Mouse (Mus musculus) kidney, embryonic 16.5 days (tissue): ENCODE measurements around the gene Galntl5. TPM values are rescaled to one million over a fixed set of nuclear protein-coding genes. Genes with fewer than 3 reads are reported as not detected.
A peak's percentile ranks its signal among the peaks of the same experiment; 100 is the strongest.
"Not testable (repeated sequence)": the region's sequence is repeated elsewhere in the genome, so short reads cannot be mapped to it uniquely, and the experiment has no call there.

Source experiments
- ATAC-seq: fragments of 200-750 bp; cut with Nextera tagmentation; 2 replicates; pipeline ENCODE4 v1.8.0; 2017; ENCODE audit warnings: moderate TSS enrichment; ENCODE audit not compliant: low FRiP score, low TSS enrichment
- H3K27ac ChIP-seq: fragments of 300-500 bp; sonication (generic); 2 replicates; pipeline ENCODE4 v1.5.1; 2014; ENCODE audit warnings: low read length
- H3K27me3 ChIP-seq: fragments of 300-500 bp; sonication (generic); 2 replicates; pipeline ENCODE4 v1.6.1; 2014; ENCODE audit warnings: low read length, control low read depth, mixed read lengths; ENCODE audit not compliant: insufficient read depth
- H3K36me3 ChIP-seq: fragments of 300-500 bp; sonication (generic); 2 replicates; pipeline ENCODE4 v1.6.1; 2014; ENCODE audit warnings: low read length, control low read depth, mixed read lengths; ENCODE audit not compliant: insufficient read depth
- H3K4me1 ChIP-seq: fragments of 300-500 bp; sonication (generic); 2 replicates; pipeline ENCODE4 v1.6.1; 2014; ENCODE audit warnings: low read length, control low read depth, mixed read lengths; ENCODE audit not compliant: insufficient read depth
- H3K4me2 ChIP-seq: fragments of 300-500 bp; sonication (generic); replicated peaks from 2 replicates; pipeline ENCODE4 v1.6.1; 2014; ENCODE audit warnings: low read depth, low read length
- H3K4me3 ChIP-seq: fragments of 300-500 bp; sonication (generic); 2 replicates; pipeline ENCODE4 v1.5.1; 2014; ENCODE audit warnings: mild to moderate bottlenecking, low read length
- H3K9ac ChIP-seq: fragments of 300-500 bp; sonication (generic); replicated peaks from 2 replicates; pipeline ENCODE4 v1.6.1; 2014; ENCODE audit warnings: low read length
- H3K9me3 ChIP-seq: fragments of 300-500 bp; sonication (generic); 2 replicates; pipeline ENCODE4 v1.6.1; 2016; ENCODE audit warnings: low read length, control low read depth
- WGBS: fragments of 180-500 bp; shearing (Covaris S2); extraction: QIAGEN DNeasy Blood & Tissue Kit; methylation state at CpG from one replicate; pipeline ENCODE4 v1.1.7; 2014; 5-methylcytosine and 5-hydroxymethylcytosine counted together
- polyA plus RNA-seq: library from polyadenylated mRNA; unstranded; fragments of >200 nt; fragmentation: Nextera tagmentation; extraction: Ambion mirVana; gene quantifications from 2 replicates; pipeline ENCODE4 v1.2.1, GENCODE M21; 2015

Gene Galntl5
- polyA plus RNA-seq, 1 experiment from 2014 or later, result not detected

DNA sequence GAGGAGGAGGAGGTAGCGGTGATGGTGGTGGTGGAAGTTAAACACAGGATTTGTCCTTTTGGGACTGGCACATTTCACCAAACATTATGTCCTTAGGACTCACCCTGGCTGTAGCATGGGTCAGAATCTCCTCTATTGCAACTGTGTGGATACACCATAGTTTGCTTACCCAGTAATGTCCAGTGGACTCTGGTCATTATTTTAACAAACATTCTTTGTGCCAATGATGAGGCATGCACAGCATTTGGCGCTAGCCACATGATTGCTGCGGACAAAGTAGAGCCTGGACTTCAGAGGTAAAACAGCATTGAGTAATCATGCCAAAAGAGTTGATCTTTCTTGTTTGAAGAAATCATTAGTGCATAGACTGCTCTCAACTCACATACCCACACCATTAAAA is 17.3 kb upstream of the Galntl5 start:
- WGBS, result 93% methylated on average over 3 of the region's 3 CpGs
- no peak overlapping the region for H3K27ac ChIP-seq
- no peak for ATAC-seq
- H3K4me3 ChIP-seq, result no peak overlapping the region
- H3K4me2 ChIP-seq, result no peak overlapping the region
- no peaks in the 10 kb centered on the region for H3K4me1 ChIP-seq
- no peaks in the 10 kb centered on the region for H3K36me3 ChIP-seq
- H3K9me3 ChIP-seq, result no peaks in the 10 kb centered on the region
- H3K27me3 ChIP-seq, result no peaks in the 10 kb centered on the region
- no peak overlapping the region for H3K9ac ChIP-seq

DNA sequence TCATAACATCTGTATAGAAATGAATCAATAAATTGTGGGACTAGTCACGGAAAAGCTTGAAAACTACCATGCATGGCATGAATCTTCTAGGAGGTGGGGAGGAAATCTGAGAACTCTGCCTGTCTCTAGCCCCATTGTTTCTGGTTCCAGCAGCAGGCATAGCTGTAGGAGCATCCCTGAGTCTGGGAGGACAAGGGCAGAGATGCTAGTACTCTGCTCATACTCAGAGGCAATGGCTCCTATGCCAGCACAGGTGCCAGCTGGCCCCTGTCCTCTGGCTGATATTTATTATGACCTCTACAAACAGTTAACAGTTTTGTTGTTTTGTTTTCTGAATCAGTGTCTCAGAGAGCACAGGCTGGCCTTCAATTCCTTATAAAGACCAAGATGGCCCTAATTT is 16.9 kb upstream of the Galntl5 start:
- H3K4me2 ChIP-seq, result no peak overlapping the region
- no peak for ATAC-seq
- no peaks in the 10 kb centered on the region for H3K9me3 ChIP-seq
- H3K36me3 ChIP-seq, result no peaks in the 10 kb centered on the region
- H3K4me1 ChIP-seq, result no peaks in the 10 kb centered on the region
- no peak overlapping the region for H3K9ac ChIP-seq
- no peak overlapping the region for H3K27ac ChIP-seq
- H3K4me3 ChIP-seq, result no peak overlapping the region
- no peaks in the 10 kb centered on the region for H3K27me3 ChIP-seq
- 65% methylated on average over 1 of the region's 1 CpGs for whole genome bisulfite sequencing

DNA sequence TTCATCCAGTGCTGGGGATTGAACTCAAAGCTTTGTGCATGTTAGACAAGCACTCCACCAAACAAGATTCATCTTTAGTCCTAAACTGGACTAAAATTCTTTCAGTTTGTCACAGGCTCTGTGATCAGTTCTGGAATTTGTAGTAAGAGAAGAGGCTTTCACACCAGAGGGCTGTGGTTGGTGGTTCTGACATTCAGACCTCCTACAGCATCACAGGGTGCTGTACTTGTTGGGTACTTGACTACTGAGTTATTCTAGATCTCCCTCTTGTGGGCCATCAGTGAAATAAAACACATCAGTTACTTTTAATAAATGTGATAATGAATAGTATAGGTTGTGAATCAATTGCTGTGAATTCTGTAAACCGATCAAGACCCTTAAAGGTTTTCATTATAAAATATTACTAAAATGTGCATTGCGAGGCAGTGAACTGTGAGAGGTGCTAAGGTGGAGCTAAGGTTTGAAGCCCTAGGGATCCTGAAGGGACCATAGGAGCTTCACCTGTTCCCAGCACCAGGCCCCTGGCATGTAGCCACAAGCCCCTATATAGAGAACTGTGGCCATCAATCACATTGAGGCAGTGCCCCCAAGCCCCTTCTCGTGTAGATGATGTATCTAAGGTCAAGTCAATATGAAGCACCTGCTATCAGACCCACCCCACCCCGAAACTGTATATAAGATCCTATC is 16.0 kb upstream of the Galntl5 start:
- Histone ChIP-seq H3K4me2 (no peak overlapping the region), H3K36me3 (no peaks in the 10 kb centered on the region), H3K27me3 (no peaks in the 10 kb centered on the region), H3K27ac (no peak overlapping the region), H3K9ac (no peak overlapping the region), H3K4me1 (no peaks in the 10 kb centered on the region), H3K4me3 (no peak overlapping the region), H3K9me3 (no peaks in the 10 kb centered on the region)
- ATAC-seq, result no peak
- WGBS, result 80% methylated on average over 4 of the region's 4 CpGs

DNA sequence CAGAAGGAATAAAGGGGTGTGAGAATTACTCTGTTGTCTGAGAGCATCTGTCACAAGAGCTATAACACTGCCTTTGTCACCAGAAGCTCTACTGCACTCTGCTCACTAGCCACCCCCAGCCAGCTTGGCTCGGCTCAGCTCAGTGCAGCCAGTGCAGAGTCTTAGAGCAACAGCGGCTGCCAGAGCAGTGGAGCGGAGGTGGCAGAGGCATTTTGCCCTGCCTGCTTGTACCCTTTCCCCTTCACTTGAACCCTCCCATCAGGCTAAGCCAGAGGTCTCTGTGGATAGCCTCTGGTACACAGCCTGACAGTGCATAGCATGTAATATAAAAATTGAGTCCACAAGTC is 15.5 kb upstream of the Galntl5 start:
- no peaks in the 10 kb centered on the region for H3K4me1 ChIP-seq
- no peak overlapping the region for H3K4me2 ChIP-seq
- H3K9me3 ChIP-seq, result no peaks in the 10 kb centered on the region
- H3K9ac ChIP-seq, result no peak overlapping the region
- 75% methylated on average over 3 of the region's 3 CpGs for WGBS
- H3K27ac ChIP-seq, result no peak overlapping the region
- no peaks in the 10 kb centered on the region for H3K27me3 ChIP-seq
- ATAC-seq, result no peak
- H3K4me3 ChIP-seq, result no peak overlapping the region
- H3K36me3 ChIP-seq, result no peaks in the 10 kb centered on the region

DNA sequence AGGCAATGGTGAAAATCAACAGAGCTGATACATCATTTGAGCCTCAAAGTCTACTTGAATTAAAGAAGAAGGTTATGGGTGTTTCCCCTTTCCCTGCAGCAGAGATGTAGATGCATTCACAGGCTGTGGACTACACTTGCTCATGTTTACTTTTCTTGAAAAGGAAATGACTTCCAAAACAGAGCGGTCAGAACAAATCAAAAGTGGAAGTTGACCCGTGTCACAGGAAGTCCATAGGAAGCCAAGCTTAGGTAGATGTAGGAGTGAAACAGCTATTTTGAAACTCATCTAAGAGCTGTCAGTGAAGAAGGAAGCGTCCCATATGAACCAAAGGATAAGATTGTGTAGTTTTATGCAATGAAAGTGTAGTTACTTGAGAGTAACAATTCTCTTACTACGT is 14.6 kb upstream of the Galntl5 start:
- H3K4me3 ChIP-seq, result no peak overlapping the region
- no peaks in the 10 kb centered on the region for H3K36me3 ChIP-seq
- H3K27me3 ChIP-seq, result no peaks in the 10 kb centered on the region
- no peak overlapping the region for H3K27ac ChIP-seq
- no peak overlapping the region for H3K9ac ChIP-seq
- 60% methylated on average over 4 of the region's 4 CpGs for WGBS
- ATAC-seq, result no peak
- H3K4me1 ChIP-seq, result no peaks in the 10 kb centered on the region
- H3K9me3 ChIP-seq, result no peaks in the 10 kb centered on the region
- H3K4me2 ChIP-seq, result no peak overlapping the region

DNA sequence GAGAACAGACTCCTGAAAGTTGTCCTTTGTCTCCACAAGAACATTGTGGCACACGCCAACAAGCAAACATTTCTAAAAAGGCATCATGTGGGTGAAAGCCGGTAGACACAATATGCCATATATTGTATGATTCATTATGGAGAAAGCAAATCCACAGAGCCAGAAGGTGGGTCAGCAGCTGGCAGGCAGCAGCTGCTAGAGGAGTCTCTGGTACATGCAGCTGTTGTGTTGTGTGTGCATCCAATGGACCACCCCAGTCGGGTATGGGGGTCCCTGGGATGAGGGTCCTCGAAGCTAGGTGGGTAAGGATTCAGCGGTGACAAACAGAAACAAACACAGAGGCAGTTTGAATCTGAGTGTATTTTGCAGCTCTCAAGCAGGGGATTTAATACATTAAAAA is 3.3 kb upstream of the Galntl5 start:
- WGBS, result 92% methylated on average over 5 of the region's 5 CpGs
- H3K9me3 ChIP-seq, H3K9ac ChIP-seq, H3K4me2 ChIP-seq, H3K36me3 ChIP-seq, H3K27ac ChIP-seq, H3K4me3 ChIP-seq, H3K27me3 ChIP-seq, ATAC-seq, H3K4me1 ChIP-seq: not testable (repeated sequence)

DNA sequence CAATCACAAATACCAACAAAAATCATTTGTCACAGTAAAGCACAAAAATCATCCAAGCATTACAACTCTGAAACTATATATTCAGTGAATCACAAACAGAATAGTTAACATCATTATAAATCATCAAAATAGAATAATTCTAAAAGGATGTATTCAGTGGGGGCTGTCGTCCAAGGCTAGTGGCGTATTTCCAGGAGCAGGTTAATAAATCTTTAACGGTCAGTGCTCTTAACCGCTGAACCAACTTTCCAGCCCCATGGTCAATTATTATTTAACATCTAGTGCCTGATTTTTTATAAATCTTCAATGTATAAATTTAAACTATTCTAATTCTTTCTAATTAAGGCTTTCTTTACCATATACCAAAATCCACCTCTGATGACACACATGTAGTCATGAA is 2.7 kb upstream of the Galntl5 start:
- not testable (repeated sequence) for ATAC-seq

DNA sequence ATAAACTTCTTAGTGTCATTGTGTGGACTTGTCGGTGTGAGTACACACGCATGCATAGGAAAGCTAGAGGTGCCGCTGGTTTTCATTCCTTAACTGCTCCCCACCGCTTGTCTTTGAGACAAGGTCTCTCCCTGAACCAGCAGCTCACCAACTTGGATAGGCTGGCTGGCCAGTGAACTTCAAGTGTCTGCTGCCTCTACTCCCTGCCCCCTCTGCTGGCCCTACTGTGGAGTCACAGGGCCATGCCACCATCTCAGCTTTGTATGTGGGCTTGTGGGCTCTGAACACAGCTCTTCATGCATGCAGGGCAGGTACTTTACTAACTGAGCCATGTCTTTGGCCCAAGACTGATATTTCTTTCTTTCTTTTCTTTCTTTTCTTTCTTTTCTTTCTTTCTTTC is 2.0 kb upstream of the Galntl5 start:
- H3K27ac ChIP-seq, result peak overlapping the region; percentile 48; the same call in 1 of the 2 replicates
- no peak overlapping the region for H3K4me3 ChIP-seq
- ATAC-seq, result no peak
- H3K4me2 ChIP-seq, result no peak overlapping the region
- H3K4me1 ChIP-seq, result 0 out of 2 replicates have a peak, but pooled peaks cover under 1% of the 10 kb centered on the region
- H3K9ac ChIP-seq, result no peak overlapping the region
- peaks cover 4% of the 10 kb centered on the region; the same call in 1 of the 2 replicates for H3K9me3 ChIP-seq
- H3K27me3 ChIP-seq, result no peaks in the 10 kb centered on the region
- WGBS, result 95% methylated on average over 4 of the region's 4 CpGs
- no peaks in the 10 kb centered on the region for H3K36me3 ChIP-seq

More for the DNA sequence above, 2.7 kb upstream of the Galntl5 start:
- H3K4me2 ChIP-seq, H3K36me3 ChIP-seq, H3K9me3 ChIP-seq, H3K4me3 ChIP-seq, H3K27ac ChIP-seq, H3K4me1 ChIP-seq, H3K27me3 ChIP-seq, H3K9ac ChIP-seq: not testable (repeated sequence)
- WGBS, result 31% methylated on average over 4 of the region's 4 CpGs

DNA sequence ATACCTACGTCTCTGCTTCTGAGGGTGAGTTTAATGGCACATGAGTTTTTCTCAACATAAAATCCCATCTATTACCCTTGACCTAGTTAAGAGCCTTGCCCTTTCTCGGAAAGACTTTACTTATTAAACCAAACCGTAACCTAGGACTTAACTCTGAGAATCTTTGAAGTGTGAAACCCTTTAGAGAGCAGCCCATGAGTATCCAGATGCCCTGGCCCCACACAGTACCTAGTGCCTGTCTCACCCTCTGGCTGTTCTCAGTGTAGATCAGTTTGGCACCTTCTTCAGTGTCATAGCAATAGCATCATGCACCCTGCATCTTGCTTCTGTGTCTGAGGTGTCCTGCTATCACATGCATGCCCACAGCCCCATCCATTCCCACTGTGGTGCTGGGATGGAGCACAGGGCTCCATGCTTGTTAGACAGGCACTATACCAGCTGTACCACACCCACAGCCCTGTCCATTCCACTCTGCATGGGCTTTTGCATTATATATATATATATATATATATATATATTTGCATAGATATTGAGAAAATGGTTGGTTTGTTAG is 1.2 kb upstream of the Galntl5 start:
- no peaks in the 10 kb centered on the region for H3K4me1 ChIP-seq
- 69% methylated on average over 3 of the region's 3 CpGs for WGBS
- H3K9me3 ChIP-seq, result peaks cover 4% of the 10 kb centered on the region; the same call in 1 of the 2 replicates
- peak; percentile 85 for ATAC-seq
- H3K27me3 ChIP-seq, result no peaks in the 10 kb centered on the region
- no peak overlapping the region for H3K9ac ChIP-seq
- peak overlapping the region; percentile 34; the same call in 1 of the 2 replicates for H3K27ac ChIP-seq
- H3K4me2 ChIP-seq, result no peak overlapping the region
- no peaks in the 10 kb centered on the region for H3K36me3 ChIP-seq
- no peak overlapping the region for H3K4me3 ChIP-seq

DNA sequence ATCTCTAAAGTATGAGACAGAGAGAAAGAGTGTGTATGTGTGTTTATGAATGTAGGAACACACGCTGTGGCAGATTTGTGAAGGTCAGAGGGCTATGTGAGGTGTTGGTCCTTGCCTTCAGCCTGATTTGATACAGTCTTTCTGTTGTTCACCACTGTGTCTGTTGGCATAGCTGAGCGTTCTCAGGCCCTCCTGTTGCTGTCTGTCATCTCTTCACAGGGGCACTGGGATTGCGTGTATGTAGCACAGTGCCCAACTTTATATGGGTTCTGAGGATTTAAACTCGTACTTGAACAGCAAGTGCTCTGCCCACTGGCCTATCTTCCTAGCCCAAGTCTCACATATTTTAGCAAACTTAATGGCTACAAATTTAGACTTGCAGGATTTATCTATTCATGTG is 2.3 kb downstream of the Galntl5 start:
- Histone ChIP-seq H3K27ac (no peak overlapping the region), H3K4me2 (no peak overlapping the region), H3K27me3 (no peaks in the 10 kb centered on the region), H3K9me3 (0 out of 2 replicates have a peak, but pooled peaks cover 4% of the 10 kb centered on the region), H3K36me3 (no peaks in the 10 kb centered on the region), H3K4me3 (no peak overlapping the region), H3K4me1 (no peaks in the 10 kb centered on the region), H3K9ac (no peak overlapping the region)
- 90% methylated on average over 4 of the region's 4 CpGs for WGBS
- no peak for ATAC-seq
